Comparison of ENCODE assay signal across 8 mouse cellular contexts in the genomic region with DNA sequence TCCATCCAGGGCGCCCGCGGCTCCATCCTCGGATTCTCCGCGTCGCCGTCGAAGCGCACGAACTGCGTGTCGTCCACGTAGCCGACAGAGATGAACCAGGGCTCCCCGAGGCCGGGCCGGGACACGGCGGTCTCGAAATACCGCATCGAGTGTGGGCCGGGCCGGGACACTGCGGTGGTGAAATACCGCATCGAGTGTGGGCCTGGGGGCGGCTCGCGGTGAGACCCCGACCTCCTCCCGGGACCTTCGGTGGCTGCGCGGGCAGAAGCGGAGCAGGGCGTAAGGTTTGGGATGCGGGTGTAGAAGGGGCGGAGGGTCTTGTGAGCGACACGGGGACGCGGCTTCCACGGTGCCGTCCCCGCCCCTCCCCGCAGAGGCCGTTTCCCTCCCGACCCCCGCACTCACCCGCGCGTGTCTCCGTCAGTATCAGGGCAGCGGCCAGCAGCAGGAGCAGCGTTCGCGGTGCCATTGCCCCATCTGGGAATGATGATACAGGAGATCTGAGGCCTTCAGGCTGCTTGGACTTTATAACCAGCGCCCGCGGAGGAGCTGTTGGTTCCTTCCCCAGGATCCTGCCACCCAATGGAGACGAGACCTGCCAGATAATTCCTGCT. TPM values are rescaled to one million over a fixed set of nuclear protein-coding genes. Genes with fewer than 3 reads are reported as not detected.
DNase-seq lines count a peak whose midpoint lies in the region; ATAC-seq lines count a peak whose summit lies in the region.
"Had no signal": no experiment of that assay in that cellular context is flagged by ENCODE, and none has a peak within 500 bp of the region (broad histone marks: within the 10 kb centered on the region; RNA-seq: fewer than 3 reads in every experiment).

A gene (minus strand): TSS at position 499 of the 614 bp plus-strand sequence.

- 2% methylated on average over 63 of the region's 63 CpGs for WGBS in hindbrain, embryonic 13.5 days

- DNase-seq in CD4-positive helper T cell, adult 2 months (ENCODE audit: low read depth, low spot score) = peak; percentile 37
- peak; percentile 64 for DNase-seq in thymus, postnatal 4 days
- no peak for DNase-seq in gastrocnemius, postnatal 36 days

- no peaks in the 10 kb centered on the region for H3K36me3 ChIP-seq in hindbrain, embryonic 13.5 days

- no peak within 1 kb of the TSS for H3K9ac ChIP-seq in hindbrain, embryonic 13.5 days

- H3K27me3 ChIP-seq in hindbrain, embryonic 13.5 days = peaks cover 77% of the 10 kb centered on the region

- H3K9me3 ChIP-seq in hindbrain, embryonic 13.5 days = no peaks in the 10 kb centered on the region

- intact Hi-C loops in gastrocnemius, postnatal 36 days (cut with DNase I) = no loop called here

- 0 out of 2 replicates have a peak, but pooled peaks cover 10% of the 10 kb centered on the region for H3K4me1 ChIP-seq in hindbrain, embryonic 13.5 days (replicated peaks)

- peak; percentile 43 for ATAC-seq in CD4-positive, CD25-positive, alpha-beta regulatory T cell, adult 4 months
- no peak for ATAC-seq in hindbrain, embryonic 13.5 days (ENCODE audit: low FRiP score)
- peak; percentile 24; the same call in 1 of the 2 replicates for ATAC-seq in megakaryocyte, adult 5-6 weeks (ENCODE audit: poor library complexity, severe bottlenecking)
- ATAC-seq in activated CD4-positive, CD25-positive, alpha-beta regulatory T cell, adult 4 months = no peak

- H3K4me3 ChIP-seq in hindbrain, embryonic 13.5 days = peak within 1 kb of the TSS; percentile 26

- H3K27ac ChIP-seq in hindbrain, embryonic 13.5 days = no peak within 1 kb of the TSS

- H3K4me2 ChIP-seq in hindbrain, embryonic 13.5 days = peak within 1 kb of the TSS; percentile 41

RNA-seq across cellular contexts. Expression of the gene that starts here (rescaled TPM):
- 1 to 10 TPM; 2.5 to 5.0 TPM for polyA plus RNA-seq in CD4-positive, CD25-positive, alpha-beta regulatory T cell, adult 4 months (2017; shearing (Covaris generic))
- polyA plus RNA-seq in hindbrain, embryonic 13.5 days (2015; fragmentation: Nextera tagmentation; extraction: Ambion mirVana) = not detected in 2 replicates
- not detected in 2 replicates for total RNA-seq in megakaryocyte, adult 5-6 weeks (2015)
- not detected in 2 replicates for total RNA-seq in megakaryocyte, adult 5-6 weeks (2017)
- polyA plus RNA-seq in activated CD4-positive, CD25-positive, alpha-beta regulatory T cell, adult 4 months (2017; shearing (Covaris generic)) = 1 to 10 TPM; 1.3 to 5.2 TPM
- not detected for total RNA-seq in gastrocnemius, postnatal 36 days (2021)
- polyA plus RNA-seq: brain, embryonic 14.5 days had no signal

Comparison
In these comparisons a context has a peak if more than half of its experiments do, and no peak if none do; other contexts are left out.
1. Peak in ATAC-seq in megakaryocyte, adult 5-6 weeks; RNA of the gene not detected or under 1 TPM.
2. DNase-seq: peak in CD4-positive helper T cell, adult 2 months (single experiment) and thymus, postnatal 4 days (single experiment); none in gastrocnemius, postnatal 36 days (0 of 2).